Comparison of ENCODE assay signal across 8 mouse cellular contexts in the genomic region with DNA sequence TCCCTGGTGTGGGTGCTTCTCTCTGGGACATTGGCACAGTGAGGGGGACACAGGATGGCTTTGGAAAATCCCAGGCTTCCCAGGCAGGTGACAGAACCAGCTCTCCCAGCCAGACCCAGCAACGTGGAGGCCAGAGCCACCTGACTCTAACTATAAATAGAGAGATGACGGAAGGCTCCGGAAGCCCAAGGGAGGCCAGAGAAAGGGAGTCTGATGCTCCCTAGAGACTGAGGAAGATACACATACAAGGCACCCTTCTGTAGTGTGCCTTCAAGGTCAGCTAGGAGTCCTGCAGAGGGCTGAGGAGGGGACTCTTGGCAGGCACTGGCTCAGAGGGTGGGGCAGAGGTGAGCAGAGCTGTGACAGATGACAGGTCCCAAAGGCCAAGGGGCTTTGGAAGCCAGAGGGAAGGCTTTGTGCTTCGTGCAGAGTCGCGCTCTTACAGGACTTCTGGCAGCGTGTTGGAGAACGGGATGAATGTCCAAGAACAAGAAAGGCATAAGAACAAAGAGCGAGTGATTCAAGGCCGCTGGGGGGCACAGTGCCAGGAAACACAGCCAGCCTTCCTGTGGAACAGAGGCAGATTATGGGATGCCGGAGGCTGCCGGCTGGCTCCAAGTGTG. TPM values are rescaled to one million over a fixed set of nuclear protein-coding genes. Genes with fewer than 3 reads are reported as not detected.
DNase-seq lines count a peak whose midpoint lies in the region; ATAC-seq lines count a peak whose summit lies in the region.

No protein-coding gene starts in this region.

- no peaks in the 10 kb centered on the region for H3K27me3 ChIP-seq in hindbrain, embryonic 11.5 days (ENCODE audit: control insufficient read depth, insufficient read depth, low read length)

- H3K4me2 ChIP-seq in hindbrain, embryonic 11.5 days (replicated peaks; ENCODE audit: low read depth, low read length), result no peak overlapping the region

- peak; percentile 57 to 70 for DNase-seq in adrenal gland, adult 18-20 months (ENCODE audit: low spot score in 2 of 2)
- DNase-seq in frontal cortex, postnatal 36 days (ENCODE audit: low spot score in 2 of 2), result peak; percentile 77 to 83
- peak; percentile 30 for DNase-seq in hindbrain, embryonic 11.5 days (ENCODE audit: low spot score)
- peak; percentile 18 to 21 for DNase-seq in lung, adult 18-20 months
- DNase-seq in ovary, postnatal 36 days (ENCODE audit: low spot score), result peak; percentile 81
- no peak for DNase-seq in kidney, adult 8-10 months

- no peak overlapping the region for H3K27ac ChIP-seq in hindbrain, embryonic 11.5 days (ENCODE audit: low read depth, low read length)

- H3K4me1 ChIP-seq in hindbrain, embryonic 11.5 days (replicated peaks; ENCODE audit: control insufficient read depth, insufficient read depth, low read length), result peaks cover 3% of the 10 kb centered on the region

- H3K9ac ChIP-seq in hindbrain, embryonic 11.5 days (ENCODE audit: low read depth, low read length), result no peak overlapping the region

- H3K9me3 ChIP-seq in hindbrain, embryonic 11.5 days (ENCODE audit: control insufficient read depth, low read length), result no peaks in the 10 kb centered on the region

- H3K4me3 ChIP-seq in hindbrain, embryonic 11.5 days (ENCODE audit: low read depth, low read length), result no peak overlapping the region

- H3K36me3 ChIP-seq in hindbrain, embryonic 11.5 days (ENCODE audit: control insufficient read depth, insufficient read depth, low read length), result no peaks in the 10 kb centered on the region

- 49% methylated on average over 12 of the region's 12 CpGs for WGBS in hindbrain, embryonic 11.5 days

- peak; percentile 62 for ATAC-seq in cerebellum, adult (ENCODE audit: insufficient number of reproducible peaks, low FRiP score, low TSS enrichment)
- ATAC-seq in hindbrain, embryonic 11.5 days (ENCODE audit: low FRiP score), result 0 out of 2 replicates have a peak, but pooled peaks have one; percentile 10
- no peak for ATAC-seq in megakaryocyte-erythroid progenitor cell, adult 5-6 weeks (replicated peaks; ENCODE audit: low FRiP score, low TSS enrichment, poor library complexity, severe bottlenecking)

RNA-seq across cellular contexts. Expression of a gene that starts 37.3 kb away (rescaled TPM):
- total RNA-seq in adrenal gland, adult 18-20 months (2021), result 10 to 100 TPM in 1 of 2 experiments, 1 to 10 TPM in 1; 6.2 to 12.5 TPM
- polyA plus RNA-seq in hindbrain, embryonic 11.5 days (2014; fragmentation: Nextera tagmentation; extraction: Ambion mirVana), result 1.5 and 1.8 TPM in 2 replicates
- not detected in 2 replicates for total RNA-seq in megakaryocyte-erythroid progenitor cell, adult 5-6 weeks (2014; fragmentation: Nextera tagmentation)
- total RNA-seq in megakaryocyte-erythroid progenitor cell, adult 5-6 weeks (2017), result not detected in 2 replicates

RNA-seq across cellular contexts. Expression of a gene that starts 47.0 kb away (rescaled TPM):
- total RNA-seq in adrenal gland, adult 18-20 months (2021), result 10 to 100 TPM; 32.1 to 33.0 TPM
- 2.1 and 2.4 TPM in 2 replicates for polyA plus RNA-seq in hindbrain, embryonic 11.5 days (2014; fragmentation: Nextera tagmentation; extraction: Ambion mirVana)
- not detected in 2 replicates for total RNA-seq in megakaryocyte-erythroid progenitor cell, adult 5-6 weeks (2014; fragmentation: Nextera tagmentation)
- total RNA-seq in megakaryocyte-erythroid progenitor cell, adult 5-6 weeks (2017), result not detected in 2 replicates

Comparison
In these comparisons a context has a peak if more than half of its experiments do, and no peak if none do; other contexts are left out.
1. DNase-seq: peak in adrenal gland, adult 18-20 months (2 of 2), frontal cortex, postnatal 36 days (2 of 2), hindbrain, embryonic 11.5 days (single experiment), lung, adult 18-20 months (2 of 2) and ovary, postnatal 36 days (single experiment); none in kidney, adult 8-10 months (0 of 2).
2. RNA of a gene that starts 37.3 kb away (total RNA-seq): 6.2 to 12.5 TPM in adrenal gland, adult 18-20 months; not detected in megakaryocyte-erythroid progenitor cell, adult 5-6 weeks; every median in the first group is over 4 times any median in the second.
3. RNA of a gene that starts 47.0 kb away (total RNA-seq): 32.1 to 33.0 TPM in adrenal gland, adult 18-20 months; not detected in megakaryocyte-erythroid progenitor cell, adult 5-6 weeks; every median in the first group is over 10 times any median in the second.